Mouse (Mus musculus): ENCODE data around the gene Ric8a.

The Ric8a gene

DNA sequence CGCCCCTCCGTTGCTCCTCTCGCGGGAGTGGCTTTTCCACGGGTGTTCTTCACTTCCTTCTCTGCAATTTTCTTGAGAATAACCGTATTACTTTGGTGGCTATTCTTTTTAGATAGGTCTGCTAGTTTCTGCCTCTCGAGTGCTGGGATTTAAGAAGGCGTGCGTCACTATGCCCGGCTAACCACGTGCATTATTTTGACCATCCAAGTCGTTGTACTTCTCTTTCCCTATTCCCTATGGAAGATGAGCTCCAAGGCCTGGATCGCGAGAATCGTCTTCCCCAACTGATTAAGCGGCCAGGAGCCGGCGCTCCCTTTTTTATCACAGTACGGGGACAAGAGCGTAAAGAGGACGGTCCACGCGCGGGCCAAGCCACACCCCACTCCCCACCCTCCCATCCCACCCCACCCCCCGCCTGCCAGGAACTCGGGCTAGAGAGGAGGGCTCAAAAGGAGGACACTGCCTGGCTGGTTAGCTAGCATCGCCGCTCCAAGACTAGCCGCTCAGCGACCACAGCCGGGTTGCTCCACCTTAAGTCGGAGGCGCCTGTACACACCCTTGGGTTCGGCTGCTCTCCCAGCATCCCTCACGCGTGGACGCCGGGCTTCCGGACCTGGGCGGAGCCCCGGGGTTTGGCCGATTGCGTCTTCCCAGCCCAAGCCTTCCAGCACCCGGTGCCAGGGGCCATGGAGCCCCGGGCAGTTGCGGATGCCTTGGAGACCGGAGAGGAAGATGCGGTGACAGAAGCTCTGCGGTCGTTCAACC, at the start of gene Ric8a:
Gene Ric8a, plus strand, starts transcription at position 173 of the 765 bp plus-strand sequence.
- DNase-seq (ENCODE audit: low read depth, low spot score), result peak; percentile 85

DNA sequence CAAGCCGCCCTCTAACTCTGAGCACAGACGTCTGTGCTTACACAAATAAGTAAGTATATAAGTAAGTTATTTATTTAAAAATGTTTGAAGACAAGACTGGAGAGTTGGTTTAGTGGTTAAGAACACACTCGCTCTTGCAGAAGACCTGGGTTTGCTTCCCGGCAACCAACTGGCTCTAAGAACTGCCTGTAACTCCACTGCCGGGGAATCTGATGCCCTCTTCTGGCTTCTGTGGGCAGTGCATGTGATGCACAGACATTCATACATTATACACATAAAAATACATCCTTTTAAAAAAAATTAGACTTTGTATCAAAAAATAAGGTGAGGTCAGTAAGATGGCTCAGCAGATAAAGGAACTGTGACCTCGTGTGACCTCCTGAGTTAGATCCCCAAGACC, 46.3 kb upstream of the Ric8a start:
- DNase-seq (ENCODE audit: low read depth, low spot score), result peak; percentile 20

DNA sequence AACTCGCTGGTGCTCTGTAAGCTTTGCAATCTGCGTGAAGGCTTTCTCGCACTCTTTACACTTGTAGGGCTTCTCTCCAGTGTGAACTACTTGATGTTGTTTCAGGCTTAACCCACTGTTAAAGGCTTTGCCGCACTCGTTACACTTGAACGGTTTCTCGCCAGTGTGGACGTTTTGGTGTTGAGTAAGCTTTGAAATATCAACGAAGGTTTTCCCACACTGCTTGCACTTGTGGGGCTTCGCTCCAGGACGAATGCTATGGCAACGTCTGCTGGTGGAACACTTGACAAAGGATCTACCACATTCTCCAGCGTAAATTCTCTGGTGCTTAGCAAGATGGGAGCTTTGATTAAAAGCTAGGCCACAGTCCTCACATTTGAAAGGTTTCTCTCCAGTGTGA, 45.0 kb upstream of the Ric8a start:
- DNase-seq (ENCODE audit: low read depth, low spot score), result no peak

DNA sequence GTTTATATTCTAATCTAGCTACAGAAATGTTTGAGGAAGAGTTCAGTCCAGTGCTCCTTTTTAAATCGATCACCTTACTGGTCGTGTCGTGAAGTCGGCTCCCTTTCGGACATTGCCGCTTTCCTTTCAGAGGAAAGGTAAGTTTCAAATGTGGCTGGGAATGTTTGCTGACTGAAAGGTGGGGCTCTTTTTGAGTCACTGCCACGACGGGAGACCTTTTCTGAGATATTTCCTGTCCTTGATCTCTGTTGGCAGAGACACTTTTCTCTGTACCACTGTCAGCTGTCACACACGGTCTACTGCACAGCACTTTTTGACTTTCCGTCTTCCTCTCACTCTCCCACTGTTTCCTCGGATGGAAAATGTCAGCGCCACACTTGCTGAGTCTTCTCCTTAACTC, 43.9 kb upstream of the Ric8a start:
- DNase-seq (ENCODE audit: low read depth, low spot score), result no peak

DNA sequence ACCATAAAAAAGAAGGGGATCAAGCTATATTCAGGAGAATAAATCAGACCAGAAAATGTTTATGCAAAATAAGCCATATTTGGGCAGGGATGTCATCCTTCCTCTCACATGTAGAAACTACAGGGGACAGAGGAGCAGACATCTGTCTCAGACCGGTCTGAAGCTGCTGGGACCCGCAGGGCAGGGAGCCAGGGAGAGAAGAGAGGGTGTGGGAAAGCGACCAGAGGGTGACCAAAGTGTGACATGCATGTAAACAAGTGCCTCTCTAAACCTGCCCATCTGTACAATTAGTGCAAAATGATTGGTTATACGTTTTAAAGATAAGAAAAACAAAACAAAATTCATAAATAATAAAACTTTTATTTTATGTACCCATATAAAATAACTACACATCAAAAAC, 36.6 kb upstream of the Ric8a start:
- DNase-seq (ENCODE audit: low read depth, low spot score), result no peak

DNA sequence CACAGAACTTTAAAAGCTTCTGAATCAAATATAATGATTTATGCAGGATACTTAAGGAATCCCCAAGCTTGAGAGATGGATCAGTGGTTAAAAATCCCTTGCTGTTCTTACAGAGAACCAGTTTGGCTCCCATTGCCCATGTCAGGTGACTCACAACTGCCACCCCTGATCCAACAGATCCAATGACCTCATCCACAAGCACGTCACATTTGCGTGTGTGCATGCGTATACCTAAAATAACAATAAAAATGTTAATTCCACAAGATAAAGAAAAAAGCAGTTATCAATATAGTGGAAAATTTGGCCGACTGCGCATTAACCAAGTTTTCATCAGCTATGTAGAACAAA, 35.5 kb upstream of the Ric8a start:
- DNase-seq (ENCODE audit: low read depth, low spot score), result no peak

DNA sequence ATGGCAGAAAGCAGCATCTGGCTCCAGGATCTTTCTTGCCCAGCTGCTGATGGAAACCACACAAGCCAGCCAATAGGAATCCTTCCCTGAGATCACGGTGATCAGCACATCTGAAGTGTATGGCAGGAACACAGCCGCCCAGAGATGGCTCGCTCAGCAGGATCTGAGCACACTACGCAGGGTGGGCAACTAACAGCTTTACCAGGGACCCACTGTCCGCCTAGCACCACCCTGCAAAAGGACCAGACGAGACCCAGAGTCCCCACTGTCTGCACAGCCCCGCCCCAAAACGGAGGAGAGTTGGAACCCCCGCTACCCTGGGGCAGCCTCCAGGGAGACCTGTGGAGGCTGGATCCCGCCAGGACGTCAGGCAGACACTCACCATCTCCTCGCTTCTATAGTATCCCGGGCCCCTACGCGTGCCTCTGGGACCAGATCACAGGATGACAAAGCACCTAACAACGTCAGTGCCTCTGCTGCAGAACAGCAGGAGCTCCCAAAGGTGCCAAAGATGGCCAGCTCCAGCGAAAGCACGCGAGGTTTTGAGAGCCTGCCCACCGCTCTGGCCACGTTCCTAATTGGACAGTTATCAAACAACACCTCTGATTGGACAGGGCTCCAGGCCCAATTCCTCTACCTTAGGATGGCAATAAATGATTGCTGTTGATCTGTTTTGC, 35.0 kb upstream of the Ric8a start, which contains the start of gene Zfp941:
Gene Zfp941, minus strand, starts transcription at position 526 of the 677 bp plus-strand sequence.
- peak; percentile 16 for DNase-seq (ENCODE audit: low read depth, low spot score)

DNA sequence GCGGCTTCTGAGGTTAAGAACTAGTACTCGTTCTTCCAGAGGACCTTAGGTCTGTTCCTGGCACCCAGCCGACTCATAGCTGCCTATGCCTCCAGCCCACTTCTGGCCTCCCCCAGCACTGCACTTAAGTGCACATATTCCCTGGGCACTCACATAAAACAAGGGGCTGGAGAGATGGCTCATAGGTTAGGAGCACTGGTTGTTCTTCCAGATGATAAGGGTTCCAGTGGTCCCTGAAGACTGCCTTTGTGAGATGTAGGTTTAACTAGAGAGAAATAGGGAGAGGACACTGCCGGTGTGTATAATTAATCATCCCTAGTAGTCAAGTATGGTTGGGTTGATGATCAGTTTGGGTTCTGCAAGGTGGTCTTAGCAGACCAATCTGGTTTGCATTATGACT, 34.0 kb upstream of the Ric8a start:
- DNase-seq (ENCODE audit: low read depth, low spot score), result no peak

DNA sequence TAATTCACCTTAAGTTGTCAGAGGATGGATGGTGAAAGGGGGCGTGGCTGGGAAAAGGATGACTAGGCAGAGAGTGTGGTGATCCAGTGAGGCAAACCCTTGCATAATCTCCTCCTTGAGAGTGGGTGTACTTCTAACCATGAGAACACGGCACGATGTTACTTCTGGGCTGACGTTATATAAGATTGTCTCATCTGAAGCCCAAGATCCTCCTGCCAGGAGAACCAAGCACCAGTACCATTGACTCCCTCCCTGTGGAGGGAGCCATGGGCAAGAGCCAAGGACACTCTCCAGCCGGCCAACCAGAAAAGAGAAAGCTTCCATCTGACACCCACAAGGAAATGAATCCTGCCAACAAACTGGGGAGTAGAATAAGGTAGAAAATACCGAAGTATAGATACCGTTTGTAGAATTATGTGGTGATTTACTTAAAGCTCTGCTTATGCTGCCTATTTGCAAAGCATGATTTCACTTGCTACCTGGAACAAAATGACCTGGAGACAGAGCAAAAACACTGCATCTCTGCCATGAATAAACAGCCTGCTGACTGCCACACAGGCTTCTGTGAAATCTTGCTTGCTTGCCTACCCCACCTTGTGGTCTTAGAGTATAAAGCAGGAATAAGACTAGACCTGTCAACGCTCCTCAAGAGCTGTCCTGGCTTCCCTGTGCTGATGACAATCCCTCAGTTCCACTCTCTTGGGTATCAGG, 28.4 kb upstream of the Ric8a start:
- peak; percentile 40 for DNase-seq (ENCODE audit: low read depth, low spot score)

DNA sequence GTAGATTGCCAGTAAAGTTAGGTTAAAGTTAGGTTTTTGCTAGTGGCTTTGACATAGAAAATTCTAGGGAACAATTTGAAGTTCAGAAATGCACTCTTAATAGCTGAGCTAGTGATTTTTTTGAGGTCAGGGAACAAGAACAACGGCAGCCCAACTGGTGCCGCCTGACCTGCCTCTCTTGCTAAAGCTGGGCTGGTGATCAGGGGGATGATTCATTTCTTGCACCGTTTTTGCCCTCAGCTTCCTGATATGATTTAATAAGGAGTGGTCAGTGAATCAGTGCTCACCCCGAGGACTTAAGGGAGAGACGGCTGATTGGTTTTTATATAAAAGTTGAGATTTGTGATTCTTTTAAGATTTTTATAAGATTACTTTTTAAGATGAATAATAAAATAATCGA, 25.3 kb upstream of the Ric8a start:
- no peak for DNase-seq (ENCODE audit: low read depth, low spot score)

DNA sequence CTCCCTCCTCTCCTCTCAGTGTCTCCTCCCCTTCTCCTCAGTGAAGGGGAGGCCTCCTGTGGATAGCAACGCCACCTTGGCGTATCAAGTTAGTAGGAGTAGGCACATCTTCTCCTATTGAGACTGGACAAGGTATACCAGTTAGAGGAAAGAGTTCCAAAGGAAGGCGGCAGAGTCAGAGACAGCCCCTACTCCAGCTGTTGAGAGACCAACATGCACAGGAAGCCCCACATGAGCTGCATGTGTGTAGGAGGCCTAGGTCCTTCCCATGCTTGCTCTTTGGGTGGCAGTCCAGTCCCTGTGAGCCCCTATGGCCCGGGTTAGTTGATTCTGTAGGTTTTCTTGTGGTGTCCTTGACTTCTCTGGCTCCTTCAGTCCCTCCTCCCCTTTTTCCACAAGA, 23.4 kb upstream of the Ric8a start:
- no peak for DNase-seq (ENCODE audit: low read depth, low spot score)

DNA sequence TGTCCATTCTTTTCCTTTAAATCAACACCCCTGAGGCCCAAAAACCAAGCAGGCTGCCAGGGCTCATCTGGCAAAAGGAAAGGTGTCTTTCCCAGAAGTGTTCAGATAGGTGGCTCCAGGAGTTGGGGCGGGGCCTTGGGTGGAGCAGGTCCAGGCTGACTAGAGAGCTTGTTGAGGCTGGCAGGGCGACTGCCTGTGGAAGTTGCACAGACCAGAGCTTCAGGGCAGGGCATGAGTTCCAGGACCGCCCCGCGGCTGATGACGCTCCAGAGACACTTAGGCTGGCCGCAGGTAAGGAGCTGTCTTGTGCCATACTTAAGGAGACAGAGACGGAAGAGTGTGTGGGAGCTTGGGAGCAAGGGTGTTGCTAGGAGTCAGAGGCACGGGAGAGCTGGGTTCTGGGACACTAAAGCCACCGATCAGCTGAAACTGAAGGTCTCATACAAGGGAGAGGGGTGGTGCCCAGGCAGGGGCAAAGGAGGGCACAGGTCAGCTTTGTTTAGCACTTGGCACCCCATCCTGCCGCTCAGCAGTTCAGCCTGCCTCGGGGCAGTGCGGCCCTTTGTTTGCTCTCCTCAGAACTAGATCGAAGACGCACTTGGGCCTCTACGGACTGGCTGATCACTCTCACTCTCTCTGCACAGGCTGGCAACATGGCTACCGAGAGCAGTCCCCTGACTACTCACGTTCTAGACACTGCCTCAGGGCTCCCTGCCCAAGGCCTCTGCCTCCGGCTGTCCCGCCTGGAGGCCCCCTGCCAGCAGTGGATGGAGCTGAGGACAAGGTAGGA, 21.6 kb upstream of the Ric8a start, which contains the start of gene Urah:
Gene Urah, plus strand, starts transcription at position 51 of the 790 bp plus-strand sequence.
- no peak for DNase-seq (ENCODE audit: low read depth, low spot score)

DNA sequence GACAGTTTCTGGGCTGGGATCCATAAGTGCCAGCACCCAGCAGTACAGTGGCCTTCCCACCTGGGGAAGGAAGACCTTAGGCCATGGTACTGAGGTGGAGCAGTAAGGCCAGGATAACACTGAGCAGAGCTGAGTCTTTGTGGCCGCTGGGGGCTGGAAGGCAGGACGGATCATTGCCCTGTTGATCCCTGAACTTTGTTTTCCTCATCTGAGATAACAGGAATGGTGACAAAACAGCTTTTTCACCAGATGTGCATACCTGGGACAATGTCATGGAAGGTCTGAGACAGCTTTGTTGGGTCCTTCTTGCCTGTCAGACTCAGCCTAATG, 21.0 kb upstream of the Ric8a start:
- no peak for DNase-seq (ENCODE audit: low read depth, low spot score)

DNA sequence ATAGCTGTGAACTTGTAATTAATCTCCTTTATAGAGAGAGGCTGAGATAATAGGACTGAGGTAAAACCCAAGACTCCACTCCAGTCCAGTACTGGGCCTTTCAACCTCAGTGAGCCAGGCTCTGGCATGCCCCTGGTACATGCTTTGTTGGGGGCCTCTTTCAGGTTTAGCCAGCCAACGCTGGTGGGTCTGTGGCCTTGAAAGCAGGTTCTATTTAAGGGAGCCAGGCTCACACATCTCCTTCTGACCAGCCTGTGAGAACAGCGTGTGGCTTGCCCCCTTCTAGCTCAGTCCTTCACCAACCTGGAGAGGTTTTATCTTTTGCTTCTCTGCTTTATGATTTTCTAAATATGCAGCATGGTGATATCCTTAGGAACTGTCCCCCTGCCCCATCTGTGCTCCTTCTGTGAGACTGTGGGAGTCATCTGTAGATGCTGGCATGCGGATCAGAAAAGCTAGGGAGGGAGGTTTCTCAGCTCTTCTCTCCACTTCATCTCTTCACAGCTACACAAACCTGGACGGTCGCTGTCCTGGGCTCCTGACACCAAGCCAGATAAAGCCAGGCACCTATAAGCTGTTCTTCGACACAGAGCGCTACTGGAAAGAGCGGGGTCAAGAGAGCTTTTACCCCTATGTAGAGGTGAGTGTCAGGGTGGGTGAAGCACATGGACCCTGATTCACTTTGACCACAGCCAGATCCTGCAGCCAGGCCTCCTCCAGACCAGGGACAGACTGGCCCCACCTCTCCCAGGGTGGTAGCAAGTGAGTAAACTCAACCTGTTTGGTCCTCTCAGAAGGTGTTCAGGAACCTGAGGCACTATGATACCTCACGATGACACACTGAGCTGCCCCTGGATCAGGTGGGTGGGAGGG, 20.3 kb upstream of the Ric8a start:
- no peak for DNase-seq (ENCODE audit: low read depth, low spot score)

DNA sequence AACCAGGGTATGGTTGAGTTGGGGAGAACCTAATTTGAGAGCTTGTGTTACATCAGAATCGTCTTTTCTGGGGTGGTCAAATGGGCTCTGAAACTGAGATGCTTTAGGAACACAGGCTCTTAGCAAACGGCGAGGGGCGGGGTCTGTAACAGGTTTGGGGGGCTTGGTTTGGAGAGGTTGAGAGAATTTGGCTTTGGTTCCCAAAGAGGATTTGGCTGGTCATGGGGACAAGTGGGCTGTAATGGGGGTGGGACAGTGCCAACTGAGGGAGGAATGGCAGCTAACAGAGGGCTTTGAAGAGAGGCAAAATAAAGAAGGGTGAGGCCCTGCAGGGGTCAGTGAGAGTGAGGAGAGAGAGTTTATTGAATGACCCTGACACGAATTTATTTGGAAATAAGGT, 17.2 kb upstream of the Ric8a start:
- DNase-seq (ENCODE audit: low read depth, low spot score), result no peak

DNA sequence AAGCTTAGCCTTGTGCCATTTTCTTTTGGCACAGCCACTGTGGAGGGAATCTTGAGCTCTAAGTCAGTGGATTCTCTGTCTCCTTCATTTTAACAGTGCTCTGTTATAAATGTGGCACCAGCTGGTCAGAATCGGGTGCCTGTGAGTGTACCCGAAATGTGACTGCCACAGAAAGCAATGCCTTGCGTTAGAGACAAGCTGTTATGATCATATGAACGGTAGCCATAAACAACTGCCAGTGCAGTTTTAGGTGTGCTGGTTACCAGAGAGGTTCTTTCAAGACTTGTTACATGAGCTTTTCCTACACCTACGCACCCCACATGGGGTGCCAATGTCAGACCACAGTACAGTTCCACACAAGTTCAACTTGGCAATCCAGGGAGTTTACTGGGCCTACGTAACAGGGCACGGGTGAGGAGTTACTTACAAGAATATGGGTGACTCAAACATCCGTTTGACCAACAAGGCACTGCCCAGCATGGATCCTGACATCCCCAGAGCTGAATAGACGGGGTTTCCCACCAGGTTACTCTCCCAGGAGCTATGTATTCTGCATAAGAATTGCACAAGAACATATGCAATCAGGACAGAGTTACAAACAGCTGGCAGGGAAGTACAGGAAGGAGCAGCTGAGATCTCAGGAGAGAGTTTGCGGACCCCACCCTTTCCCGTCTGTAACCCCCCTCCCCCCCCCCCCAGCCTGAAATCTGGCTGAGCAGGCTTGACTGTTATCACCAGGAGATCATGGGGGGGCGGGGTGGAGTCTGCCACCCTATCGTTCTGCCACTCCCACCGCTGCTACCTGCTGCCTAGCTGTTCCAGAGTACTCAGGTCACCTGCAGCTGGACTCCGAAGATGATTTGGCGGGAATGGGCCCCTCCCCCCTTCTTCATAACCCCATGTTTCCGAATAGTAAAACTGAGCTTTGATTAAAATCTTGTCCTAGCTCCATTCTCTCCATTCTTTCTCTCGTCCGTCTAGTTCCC, 15.7 kb upstream of the Ric8a start:
- no peak for DNase-seq (ENCODE audit: low read depth, low spot score)

DNA sequence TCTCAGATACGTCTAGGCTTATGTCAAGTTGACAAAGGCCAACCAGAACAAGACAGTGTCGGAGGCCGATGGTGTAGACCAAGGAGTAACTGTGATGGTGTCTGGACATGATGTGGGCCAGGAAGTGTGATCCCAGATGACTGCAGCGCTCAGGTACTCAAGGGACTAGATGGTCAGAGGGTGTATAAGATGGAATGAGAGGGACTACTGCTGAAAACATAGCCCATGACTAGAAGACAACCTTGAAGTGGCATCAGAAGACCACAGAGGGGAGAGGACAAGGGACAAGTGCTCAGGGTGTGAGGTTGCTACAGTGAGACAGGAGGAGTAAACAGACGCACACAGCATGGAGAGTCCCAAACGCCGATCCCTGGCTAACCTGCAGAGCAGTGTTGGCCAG, 13.0 kb upstream of the Ric8a start:
- no peak for DNase-seq (ENCODE audit: low read depth, low spot score)

DNA sequence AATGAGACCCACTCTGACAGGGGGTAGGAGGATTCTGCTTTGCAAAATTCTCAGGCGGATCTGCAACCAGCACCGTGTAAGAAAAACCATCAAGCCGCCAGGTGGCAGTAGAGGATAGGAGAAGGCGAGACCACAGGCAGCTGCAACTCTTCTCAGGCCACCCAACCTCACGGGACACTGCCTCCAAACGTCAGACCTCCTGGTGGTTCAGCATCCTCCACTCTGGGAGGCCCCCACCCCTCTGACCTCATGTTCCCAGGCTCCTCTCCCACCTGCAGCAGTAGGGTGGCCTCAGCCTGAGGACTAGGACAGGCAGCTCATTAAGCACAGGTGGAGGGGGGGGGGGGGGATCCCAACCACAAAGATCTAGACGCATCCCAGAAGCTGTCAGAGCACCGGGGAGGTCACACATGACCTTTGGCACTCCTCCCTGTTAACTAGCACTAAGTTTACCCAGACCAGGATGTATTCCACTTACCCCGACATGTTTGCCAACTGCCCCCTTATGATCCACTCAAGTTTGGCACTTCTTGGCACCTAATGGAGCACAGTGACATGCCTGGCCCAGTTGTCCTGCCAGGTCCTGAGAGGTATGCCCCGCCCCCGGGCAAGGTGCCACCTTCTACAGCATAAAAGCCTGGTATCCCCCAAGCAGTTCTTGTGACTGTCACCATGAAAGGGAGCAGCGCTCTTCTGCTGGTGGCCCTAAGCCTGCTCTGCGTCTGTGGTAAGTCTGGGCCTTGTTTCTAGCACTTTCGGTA, 11.7 kb upstream of the Ric8a start, which contains the start of gene Scgb1c1:
Gene Scgb1c1, plus strand, starts transcription at position 643 of the 761 bp plus-strand sequence.
- peak; percentile 92 for DNase-seq (ENCODE audit: low read depth, low spot score)

DNA sequence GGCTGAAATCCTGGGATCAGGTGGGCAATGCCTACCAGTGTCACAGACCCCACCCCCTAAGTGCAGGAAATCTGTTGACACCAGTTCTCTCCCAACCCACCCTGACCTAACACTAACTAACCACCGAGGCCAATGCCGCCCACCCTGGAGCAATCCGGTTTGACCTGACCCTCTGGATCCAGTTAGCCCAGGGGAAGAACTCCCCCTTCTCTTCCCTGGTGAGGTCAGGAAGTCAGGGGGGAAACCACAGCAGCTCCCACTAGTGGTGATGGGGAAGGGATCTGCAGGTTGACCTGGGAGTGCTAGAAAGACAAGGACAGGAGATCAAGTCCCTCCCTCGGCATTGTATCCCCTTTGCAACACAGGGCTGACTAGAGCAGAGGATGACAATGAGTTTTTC, 11.1 kb upstream of the Ric8a start:
- no peak for DNase-seq (ENCODE audit: low read depth, low spot score)

All from CD4-positive, CD25-positive, alpha-beta regulatory T cell, adult 2 months (primary cell).